Mouse (Mus musculus): ENCODE data around the gene Trarg1. TPM values are rescaled to one million over a fixed set of nuclear protein-coding genes. Genes with fewer than 3 reads are reported as not detected.
"Not testable (repeated sequence)": the region's sequence is repeated elsewhere in the genome, so short reads cannot be mapped to it uniquely, and the experiment has no call there.

Trarg1 gene
- polyA plus RNA-seq (2014; fragmentation: Nextera tagmentation; extraction: Ambion mirVana), result 0.07 and 0.16 TPM in 2 replicates

GRCm38 (mm10) chr11:76679508-76679907 is at the start of gene Trarg1:
TSS of gene Trarg1 (plus strand) at chr11:76679808.
- not testable (repeated sequence) for H3K4me3 ChIP-seq (ENCODE audit: low read depth, low read length); ATAC-seq (ENCODE audit: insufficient read depth); H3K27me3 ChIP-seq (ENCODE audit: insufficient read depth, low read length); H3K4me2 ChIP-seq; H3K4me1 ChIP-seq (ENCODE audit: insufficient read depth); H3K27ac ChIP-seq (ENCODE audit: low read depth); H3K9ac ChIP-seq; H3K9me3 ChIP-seq (ENCODE audit: low read depth, low read length); H3K36me3 ChIP-seq (ENCODE audit: insufficient read depth)
- WGBS, result 33% methylated on average over 8 of the region's 8 CpGs
- peak; percentile 30 for DNase-seq

- TF ChIP-seq CTCF (IDR thresholded peaks at IDR 0.05; ENCODE audit: low read depth), result no peak
- DNase-seq (no peak), ATAC-seq (ENCODE audit: insufficient read depth) (peak; percentile 52)
- peaks cover 3% of the 10 kb centered on the region; the same call in 1 of the 2 replicates for H3K9me3 ChIP-seq (ENCODE audit: low read depth, low read length)
- H3K27me3 ChIP-seq (ENCODE audit: insufficient read depth, low read length), result no peaks in the 10 kb centered on the region
- peak overlapping the region; percentile 42; the same call in 1 of the 2 replicates for H3K27ac ChIP-seq (ENCODE audit: low read depth)
- H3K4me3 ChIP-seq (ENCODE audit: low read depth, low read length), result no peak overlapping the region
- no peaks in the 10 kb centered on the region for H3K36me3 ChIP-seq (ENCODE audit: insufficient read depth)
- no peaks in the 10 kb centered on the region for H3K4me1 ChIP-seq (ENCODE audit: insufficient read depth)
- no peak overlapping the region for H3K4me2 ChIP-seq
- 24% methylated on average over 2 of the region's 2 CpGs for WGBS
- no peak overlapping the region for H3K9ac ChIP-seq
Measured at GRCm38 (mm10) chr11:76630023-76630422, 49.6 kb upstream of the Trarg1 start.

GRCm38 (mm10) chr11:76630487-76630886 is 49.1 kb upstream of the Trarg1 start:
- DNase-seq (peak; percentile 80), ATAC-seq (ENCODE audit: insufficient read depth) (peak; percentile 24; the same call in 1 of the 2 replicates)
- Histone ChIP-seq H3K4me1 (ENCODE audit: insufficient read depth) (no peaks in the 10 kb centered on the region), H3K4me2 (no peak overlapping the region), H3K27me3 (ENCODE audit: insufficient read depth, low read length) (no peaks in the 10 kb centered on the region), H3K9ac (no peak overlapping the region), H3K27ac (ENCODE audit: low read depth) (peak overlapping the region; percentile 42; the same call in 1 of the 2 replicates), H3K4me3 (ENCODE audit: low read depth, low read length) (no peak overlapping the region), H3K9me3 (ENCODE audit: low read depth, low read length) (peaks cover 3% of the 10 kb centered on the region; the same call in 1 of the 2 replicates), H3K36me3 (ENCODE audit: insufficient read depth) (no peaks in the 10 kb centered on the region)
- 34% methylated on average over 5 of the region's 5 CpGs for WGBS
- TF ChIP-seq CTCF (IDR thresholded peaks at IDR 0.05; ENCODE audit: low read depth), result no peak

DNA sequence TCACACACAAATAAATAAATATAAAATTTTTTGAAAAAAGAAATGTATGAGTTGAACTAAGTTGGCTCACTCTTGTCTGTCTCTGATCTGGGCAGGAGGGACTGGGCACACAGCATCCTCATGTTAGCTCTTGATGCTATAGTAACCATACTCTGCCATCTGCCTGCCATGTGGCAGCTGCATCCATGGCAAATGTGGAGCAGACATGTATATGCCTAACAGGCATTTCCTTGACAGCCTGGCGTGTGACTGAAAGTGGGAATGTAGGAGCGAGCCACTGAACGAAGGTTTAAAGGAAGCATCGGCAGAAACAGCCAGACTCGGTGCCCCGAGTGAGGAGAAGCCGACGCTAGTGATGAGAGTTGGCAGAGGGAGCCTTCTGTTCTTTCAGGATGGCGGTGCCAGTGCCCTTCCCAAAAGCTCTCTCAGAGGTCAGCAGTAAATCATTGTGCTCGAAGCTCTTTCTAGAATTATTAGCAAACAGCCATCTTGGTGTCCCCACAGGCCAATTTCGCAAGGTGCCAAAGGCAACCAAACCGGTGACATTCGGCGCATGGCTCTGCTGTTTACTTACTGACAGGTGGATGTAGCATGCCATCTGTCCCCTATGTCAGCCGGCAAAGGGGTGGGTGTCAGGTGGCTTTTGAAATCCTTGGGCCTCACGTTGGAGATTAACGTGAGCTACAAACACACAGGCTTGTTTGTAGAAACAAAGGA is 40.2 kb upstream of the Trarg1 start:
- H3K9me3 ChIP-seq (ENCODE audit: low read depth, low read length), result no peaks in the 10 kb centered on the region
- H3K36me3 ChIP-seq (ENCODE audit: insufficient read depth), result no peaks in the 10 kb centered on the region
- H3K4me2 ChIP-seq, result no peak overlapping the region
- H3K27me3 ChIP-seq (ENCODE audit: insufficient read depth, low read length), result no peaks in the 10 kb centered on the region
- H3K4me3 ChIP-seq (ENCODE audit: low read depth, low read length), result no peak overlapping the region
- 69% methylated on average over 17 of the region's 17 CpGs for WGBS
- no peaks in the 10 kb centered on the region for H3K4me1 ChIP-seq (ENCODE audit: insufficient read depth)
- DNase-seq (no peak), ATAC-seq (ENCODE audit: insufficient read depth) (no peak)
- H3K9ac ChIP-seq, result no peak overlapping the region
- no peak overlapping the region for H3K27ac ChIP-seq (ENCODE audit: low read depth)
- TF ChIP-seq CTCF (IDR thresholded peaks at IDR 0.05; ENCODE audit: low read depth), result no peak

DNA sequence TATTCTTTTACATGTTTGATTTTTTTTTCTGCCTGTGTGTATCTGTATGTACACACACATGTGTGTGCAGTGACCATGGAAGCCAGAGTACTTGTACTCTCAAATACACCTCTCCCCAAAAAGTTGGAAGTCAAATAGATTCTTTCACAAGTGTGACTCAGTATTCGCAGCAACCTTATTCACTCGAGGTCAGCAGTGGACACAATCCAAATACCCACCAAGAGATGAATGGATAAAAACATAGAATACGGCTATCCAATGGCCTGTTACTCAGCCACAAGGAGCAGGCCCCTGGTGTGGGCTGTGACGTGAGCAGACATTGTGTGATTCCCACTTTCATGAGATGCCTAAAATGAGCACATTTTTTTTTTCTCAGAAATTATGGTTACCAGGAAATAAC is 39.4 kb upstream of the Trarg1 start:
- Histone ChIP-seq H3K4me1 (ENCODE audit: insufficient read depth) (no peaks in the 10 kb centered on the region), H3K27ac (ENCODE audit: low read depth) (no peak overlapping the region), H3K4me3 (ENCODE audit: low read depth, low read length) (no peak overlapping the region), H3K9ac (no peak overlapping the region), H3K36me3 (ENCODE audit: insufficient read depth) (no peaks in the 10 kb centered on the region), H3K9me3 (ENCODE audit: low read depth, low read length) (no peaks in the 10 kb centered on the region), H3K27me3 (ENCODE audit: insufficient read depth, low read length) (no peaks in the 10 kb centered on the region), H3K4me2 (no peak overlapping the region)
- 63% methylated on average over 4 of the region's 4 CpGs for WGBS
- TF ChIP-seq CTCF (IDR thresholded peaks at IDR 0.05; ENCODE audit: low read depth), result no peak
- no peak for ATAC-seq (ENCODE audit: insufficient read depth)
- DNase-seq, result no peak

- DNase-seq (no peak), ATAC-seq (ENCODE audit: insufficient read depth) (no peak)
- Histone ChIP-seq H3K4me3 (ENCODE audit: low read depth, low read length) (no peak overlapping the region), H3K4me2 (no peak overlapping the region), H3K36me3 (ENCODE audit: insufficient read depth) (no peaks in the 10 kb centered on the region), H3K27me3 (ENCODE audit: insufficient read depth, low read length) (no peaks in the 10 kb centered on the region), H3K27ac (ENCODE audit: low read depth) (no peak overlapping the region), H3K9me3 (ENCODE audit: low read depth, low read length) (no peaks in the 10 kb centered on the region), H3K4me1 (ENCODE audit: insufficient read depth) (0 out of 2 replicates have a peak, but pooled peaks cover 2% of the 10 kb centered on the region), H3K9ac (no peak overlapping the region)
- TF ChIP-seq CTCF (IDR thresholded peaks at IDR 0.05; ENCODE audit: low read depth), result no peak
- 81% methylated on average over 6 of the region's 6 CpGs for WGBS
Measured at GRCm38 (mm10) chr11:76644257-76644656, 35.4 kb upstream of the Trarg1 start.

GRCm38 (mm10) chr11:76645036-76645435 is 34.6 kb upstream of the Trarg1 start:
- Histone ChIP-seq H3K4me3 (ENCODE audit: low read depth, low read length) (no peak overlapping the region), H3K27ac (ENCODE audit: low read depth) (no peak overlapping the region), H3K27me3 (ENCODE audit: insufficient read depth, low read length) (no peaks in the 10 kb centered on the region), H3K4me1 (ENCODE audit: insufficient read depth) (0 out of 2 replicates have a peak, but pooled peaks cover 2% of the 10 kb centered on the region), H3K4me2 (no peak overlapping the region), H3K36me3 (ENCODE audit: insufficient read depth) (no peaks in the 10 kb centered on the region), H3K9me3 (ENCODE audit: low read depth, low read length) (no peaks in the 10 kb centered on the region), H3K9ac (no peak overlapping the region)
- no peak for TF ChIP-seq CTCF (IDR thresholded peaks at IDR 0.05; ENCODE audit: low read depth)
- ATAC-seq (ENCODE audit: insufficient read depth) (no peak), DNase-seq (no peak)
- 73% methylated on average over 9 of the region's 9 CpGs for WGBS

Data from lung, embryonic 14.5 days (tissue).